Mouse (Mus musculus) liver, embryonic 14.5 days (tissue): ENCODE data around the gene Btg2.

Experiments used
- CTCF ChIP-seq: IDR thresholded peaks from 2 replicates; pipeline ENCODE4 v1.5.1; 2016; ENCODE audit warnings: antibody characterized with exemption, low read depth, control low read depth
- EP300 ChIP-seq: IDR thresholded peaks from 2 replicates; pipeline ENCODE4 v1.6.1; 2016; ENCODE audit warnings: antibody characterized with exemption, low read depth

- TF ChIP-seq CTCF (no peak), EP300 (no peak)
Observed at GRCm38 (mm10) chr1:134064296-134064831, 14.6 kb downstream of the Btg2 start.
